Mouse (Mus musculus): ENCODE measurements around the gene Tnrc6b.

Gene Tnrc6b

GRCm38 (mm10) chr15:80945851-80946250, 234.7 kb downstream of the Tnrc6b start:
- ATAC-seq (ENCODE audit: insufficient number of reproducible peaks, low FRiP score, low TSS enrichment), result no peak

GRCm38 (mm10) chr15:80948145-80949135, 237.3 kb downstream of the Tnrc6b start, which contains the start of gene Adsl:
Gene Adsl (plus strand): TSS chr15:80948490.
- peak; percentile 91 for ATAC-seq (ENCODE audit: insufficient number of reproducible peaks, low FRiP score, low TSS enrichment)

GRCm38 (mm10) chr15:80949431-80949830, 238.3 kb downstream of the Tnrc6b start:
- ATAC-seq (ENCODE audit: insufficient number of reproducible peaks, low FRiP score, low TSS enrichment), result no peak

GRCm38 (mm10) chr15:80950055-80950454, 238.9 kb downstream of the Tnrc6b start:
- no peak for ATAC-seq (ENCODE audit: insufficient number of reproducible peaks, low FRiP score, low TSS enrichment)

GRCm38 (mm10) chr15:80953971-80954370, 242.9 kb downstream of the Tnrc6b start:
- no peak for ATAC-seq (ENCODE audit: insufficient number of reproducible peaks, low FRiP score, low TSS enrichment)

GRCm38 (mm10) chr15:80954861-80955260, 243.7 kb downstream of the Tnrc6b start:
- ATAC-seq (ENCODE audit: insufficient number of reproducible peaks, low FRiP score, low TSS enrichment), result no peak

GRCm38 (mm10) chr15:80955836-80956438, 244.8 kb downstream of the Tnrc6b start:
- ATAC-seq (ENCODE audit: insufficient number of reproducible peaks, low FRiP score, low TSS enrichment), result no peak

- no peak for ATAC-seq (ENCODE audit: insufficient number of reproducible peaks, low FRiP score, low TSS enrichment)
These were observed 258.3 kb downstream of the Tnrc6b start for GRCm38 (mm10) chr15:80969371-80969770.

- ATAC-seq (ENCODE audit: insufficient number of reproducible peaks, low FRiP score, low TSS enrichment), result no peak
These were observed 263.2 kb downstream of the Tnrc6b start for GRCm38 (mm10) chr15:80974311-80974710.

GRCm38 (mm10) chr15:80975666-80976065, 264.6 kb downstream of the Tnrc6b start:
- ATAC-seq (ENCODE audit: insufficient number of reproducible peaks, low FRiP score, low TSS enrichment), result no peak

GRCm38 (mm10) chr15:80977620-80978334, 266.7 kb downstream of the Tnrc6b start, which contains the start of gene Sgsm3:
Gene Sgsm3 (plus strand): TSS chr15:80977765.
- peak; percentile 98 for ATAC-seq (ENCODE audit: insufficient number of reproducible peaks, low FRiP score, low TSS enrichment)

GRCm38 (mm10) chr15:80979611-80980010, 268.5 kb downstream of the Tnrc6b start:
- no peak for ATAC-seq (ENCODE audit: insufficient number of reproducible peaks, low FRiP score, low TSS enrichment)

GRCm38 (mm10) chr15:80981176-80981575, 270.1 kb downstream of the Tnrc6b start:
- no peak for ATAC-seq (ENCODE audit: insufficient number of reproducible peaks, low FRiP score, low TSS enrichment)

GRCm38 (mm10) chr15:80983264-80983663, 272.2 kb downstream of the Tnrc6b start:
- no peak for ATAC-seq (ENCODE audit: insufficient number of reproducible peaks, low FRiP score, low TSS enrichment)

GRCm38 (mm10) chr15:80988331-80988730, 277.2 kb downstream of the Tnrc6b start:
- ATAC-seq (ENCODE audit: insufficient number of reproducible peaks, low FRiP score, low TSS enrichment), result no peak

- no peak for ATAC-seq (ENCODE audit: insufficient number of reproducible peaks, low FRiP score, low TSS enrichment)
These were observed 278.6 kb downstream of the Tnrc6b start for GRCm38 (mm10) chr15:80989712-80990111.
